Mouse (Mus musculus) urinary bladder, postnatal 36 days (tissue): ENCODE measurements at regions not wholly inside any gene's neighbourhood (a gene's known extent, or its start where the extent isn't known, plus 50 kb on each side); places are given as distances from the start of the nearest gene placed in this dataset.

Experiments
- DNase-seq, 2 experiments: peaks; one replicate each; pipeline ENCODE4 v3.0.0; 2022; ENCODE audit warnings: low spot score in 2 of 2, mixed read lengths in 1 of 2

- DNase-seq, result no peak
Observed at GRCm38 (mm10) chr19:28111263-28112180, 100.6 kb upstream of the Rfx3 start.

- DNase-seq, result no peak
Observed at GRCm38 (mm10) chr19:28095620-28096019, 84.7 kb upstream of the Rfx3 start.

- no peak for DNase-seq
Observed at GRCm38 (mm10) chr19:28092252-28092651, 81.3 kb upstream of the Rfx3 start.

GRCm38 (mm10) chr19:28087607-28088546, 76.9 kb upstream of the Rfx3 start:
- no peak for DNase-seq

- DNase-seq, result no peak
Observed at GRCm38 (mm10) chr19:28070386-28070785, 59.4 kb upstream of the Rfx3 start.
